Mouse (Mus musculus) macrophage (primary cell): ENCODE measurements around the gene Olfr715. TPM values are rescaled to one million over a fixed set of nuclear protein-coding genes. Genes with fewer than 3 reads are reported as not detected.
"Not testable (repeated sequence)": the region's sequence is repeated elsewhere in the genome, so short reads cannot be mapped to it uniquely, and the experiment has no call there.

ENCODE experiments used
- H3K27ac ChIP-seq: fragments of 350-480 bp; formaldehyde crosslinking; 2 replicates; pipeline ENCODE4 v1.9.0; 2021
- H3K36me3 ChIP-seq: fragments of 350-480 bp; formaldehyde crosslinking; 2 replicates; pipeline ENCODE4 v1.9.0; 2021; ENCODE audit errors: inconsistent target
- H3K4me3 ChIP-seq: fragments of 350-480 bp; formaldehyde crosslinking; 2 replicates; pipeline ENCODE4 v1.9.0; 2021; ENCODE audit errors: inconsistent target
- H3K79me2 ChIP-seq: fragments of 350-480 bp; formaldehyde crosslinking; 2 replicates; pipeline ENCODE4 v1.9.0; 2021; ENCODE audit errors: inconsistent target
- WGBS: methylation state at CpG from one replicate; pipeline ENCODE4 v1.1.7; 2026; ENCODE audit warnings: inconsistent platforms; ENCODE audit not compliant: missing documents; 5-methylcytosine and 5-hydroxymethylcytosine counted together
- polyA plus RNA-seq: library from polyadenylated mRNA; stranded (reverse); fragments of 250-400 nt; gene quantifications from 3 replicates; pipeline ENCODE4 v1.2.4, GENCODE M21; 2018; ENCODE audit warnings: inconsistent platforms
- total RNA-seq, 78 experiments: library from RNA; depleted of rRNA; stranded (reverse); fragments of 250-400 nt; gene quantifications; 1 replicate in 9 of 78; 2 replicates in 24 of 78; 3 replicates in 43 of 78; 4 replicates in 2 of 78; pipeline ENCODE4 v1.2.4; 2018; ENCODE audit warnings: inconsistent platforms in 56 of 78

Gene Olfr715
- total RNA-seq (2018; cell fraction: chromatin; rRNA removed) = not detected
- total RNA-seq (2018; cell fraction: cytosol; rRNA removed) = not detected
- total RNA-seq (2018; cell fraction: nucleus; rRNA removed) = not detected
- polyA plus RNA-seq = not detected in 3 replicates

DNA sequence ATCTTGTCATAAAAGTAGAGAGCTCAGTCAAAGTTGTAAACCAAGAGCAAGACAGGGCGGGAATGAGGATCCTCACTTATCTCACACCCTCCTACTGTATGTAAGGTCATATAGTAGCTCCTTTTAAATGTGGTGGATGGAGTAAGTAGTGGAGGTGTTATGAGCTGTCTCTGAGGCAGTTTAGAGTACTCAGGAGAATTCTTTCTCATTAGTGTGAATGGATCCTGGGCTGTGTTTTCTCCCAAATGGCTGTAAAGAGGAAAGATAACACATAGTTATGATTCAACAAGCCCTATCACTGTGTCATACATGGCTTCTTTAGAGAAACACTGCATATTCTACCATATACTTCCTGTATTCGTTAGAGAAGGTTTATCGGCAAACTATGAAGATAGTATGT, at the start of gene Olfr715:
TSS of gene Olfr715 (minus strand) at position 101 of the 400 bp plus-strand sequence.
- H3K27ac ChIP-seq, H3K36me3 ChIP-seq, H3K79me2 ChIP-seq, H3K4me3 ChIP-seq: not testable (repeated sequence)
- 80% methylated on average over 1 of the region's 3 CpGs for WGBS

GRCm38 (mm10) chr7:107180406-107180805, 49.5 kb upstream of the Olfr715 start:
- Histone ChIP-seq H3K79me2 (no peaks in the 10 kb centered on the region), H3K27ac (no peak overlapping the region), H3K4me3 (no peak overlapping the region), H3K36me3 (no peaks in the 10 kb centered on the region)
- 65% methylated on average over 2 of the region's 2 CpGs for WGBS

DNA sequence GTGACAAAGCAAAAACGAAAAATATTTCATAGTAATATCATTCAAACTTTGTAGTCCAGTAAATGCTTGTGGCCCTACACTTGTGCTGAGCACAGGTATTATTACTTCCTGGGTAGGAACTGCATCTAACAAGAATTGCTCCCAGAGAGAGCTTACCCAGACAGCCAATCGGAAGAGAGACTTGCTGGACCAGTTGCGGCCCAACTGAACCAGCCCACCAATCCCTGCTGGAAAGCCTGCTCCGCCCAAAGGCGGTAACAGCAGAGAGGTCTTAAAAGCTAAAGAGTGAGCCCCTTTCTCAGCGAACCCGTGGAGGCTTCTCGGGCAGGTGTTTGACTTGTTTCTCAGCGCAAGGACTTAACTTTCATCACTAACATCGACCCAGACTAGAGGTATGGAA, 35.8 kb upstream of the Olfr715 start, which contains the start of gene Nlrp14:
TSS of gene Nlrp14 (plus strand) at position 301 of the 400 bp plus-strand sequence.
- H3K27ac ChIP-seq = no peak within 1 kb of the TSS
- no peaks in the 10 kb centered on the region for H3K36me3 ChIP-seq
- H3K79me2 ChIP-seq = no peaks in the 10 kb centered on the region
- WGBS = 81% methylated on average over 10 of the region's 10 CpGs
- H3K4me3 ChIP-seq = no peak within 1 kb of the TSS

DNA sequence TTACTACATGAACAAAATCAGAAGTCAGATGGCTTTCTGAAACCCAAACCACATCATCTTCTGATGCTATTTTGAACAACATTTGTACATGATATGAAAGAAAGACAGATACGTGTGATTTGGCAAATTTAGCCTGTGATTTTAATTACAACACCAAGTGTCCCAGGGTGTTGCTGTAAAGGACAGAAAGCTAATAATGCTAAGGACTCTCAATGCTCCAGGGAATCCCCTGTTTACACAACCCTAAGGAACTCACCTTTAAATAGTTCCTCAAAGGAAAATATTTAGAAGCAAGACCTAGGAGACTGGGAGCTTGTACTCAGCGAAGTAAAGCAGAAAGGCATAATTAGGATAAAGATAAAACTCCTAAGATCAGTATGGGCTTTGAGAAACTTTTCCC, 7.1 kb upstream of the Olfr715 start, which contains the start of gene Olfr716:
TSS of gene Olfr716 (plus strand) at position 301 of the 400 bp plus-strand sequence.
- H3K4me3 ChIP-seq, H3K27ac ChIP-seq, H3K36me3 ChIP-seq, H3K79me2 ChIP-seq: not testable (repeated sequence)
- 68% methylated on average over 2 of the region's 2 CpGs for WGBS

- H3K27ac ChIP-seq, H3K36me3 ChIP-seq, H3K79me2 ChIP-seq, H3K4me3 ChIP-seq: not testable (repeated sequence)
- 100% methylated on average over 1 of the region's 2 CpGs for WGBS
Observed at GRCm38 (mm10) chr7:107110269-107110668, 20.6 kb downstream of the Olfr715 start, which contains the start of gene Olfr715b. Gene Olfr715b (minus strand): TSS chr7:107110369.

- Histone ChIP-seq H3K27ac (no peak within 1 kb of the TSS), H3K4me3 (no peak within 1 kb of the TSS), H3K79me2 (no peaks in the 10 kb centered on the region), H3K36me3 (no peaks in the 10 kb centered on the region)
- WGBS = 53% methylated on average over 1 of the region's 1 CpGs
Observed at GRCm38 (mm10) chr7:107092920-107093319, 38.0 kb downstream of the Olfr715 start, which contains the start of gene Olfr17. Gene Olfr17 (plus strand): TSS chr7:107093220.

Other genes starting within 250 kb of the Olfr715 start
- gene Olfr706, start 242.9 kb downstream of the Olfr715 start, polyA plus RNA-seq = not detected in 3 replicates
- gene Olfr707, start 229.8 kb downstream of the Olfr715 start, polyA plus RNA-seq = not detected in 3 replicates
- gene Olfr1532-ps1, start 223.1 kb downstream of the Olfr715 start, polyA plus RNA-seq = not detected in 3 replicates
- gene Olfr709-ps1, start 198.9 kb downstream of the Olfr715 start, polyA plus RNA-seq = not detected in 3 replicates
- gene Olfr710, start 182.8 kb downstream of the Olfr715 start, polyA plus RNA-seq = not detected in 3 replicates
- not detected in 3 replicates for gene Olfr6, start 167.1 kb downstream of the Olfr715 start, polyA plus RNA-seq
- gene Olfr711, start 155.6 kb downstream of the Olfr715 start, polyA plus RNA-seq = not detected in 3 replicates
- gene Olfr2, start 125.0 kb downstream of the Olfr715 start, polyA plus RNA-seq = not detected in 3 replicates
- not detected in 3 replicates for gene Olfr713, start 99.9 kb downstream of the Olfr715 start, polyA plus RNA-seq
- not detected in 3 replicates for gene Olfr714, start 60.1 kb downstream of the Olfr715 start, polyA plus RNA-seq
- not detected in 3 replicates for gene Olfr17, start 37.9 kb downstream of the Olfr715 start, polyA plus RNA-seq
- gene Olfr715b, start 20.7 kb downstream of the Olfr715 start, polyA plus RNA-seq = not detected in 3 replicates
- gene Olfr716, start 7.2 kb upstream of the Olfr715 start, polyA plus RNA-seq = not detected in 3 replicates
- gene Nlrp14, start 35.9 kb upstream of the Olfr715 start, polyA plus RNA-seq = not detected in 3 replicates
- not detected in 3 replicates for gene Rbmxl2, start 78.4 kb upstream of the Olfr715 start, polyA plus RNA-seq
- not detected in 3 replicates for gene Syt9, start 239.6 kb upstream of the Olfr715 start, polyA plus RNA-seq